Comparison of ENCODE assay signal across 8 mouse cellular contexts in genomic region chr5:122422071-122422964, GRCm38 (mm10). TPM values are rescaled to one million over a fixed set of nuclear protein-coding genes. Genes with fewer than 3 reads are reported as not detected.
DNase-seq lines count a peak whose midpoint lies in the region; ATAC-seq lines count a peak whose summit lies in the region.

No protein-coding gene starts in this region.

- peak overlapping the region; percentile 98 for H3K4me3 ChIP-seq in hindbrain, embryonic 12.5 days

- DNase-seq in Muller cell, postnatal 12 days (ENCODE audit: inconsistent ontology term): peak; percentile 93
- peak; percentile 84 for DNase-seq in cerebellum, adult 9-11 months
- peak; percentile 71 to 85 for DNase-seq in frontal cortex, postnatal 10 days (ENCODE audit: low spot score in 2 of 2)
- DNase-seq in layer of hippocampus, postnatal 14 days (ENCODE audit: low spot score in 2 of 2): peak; percentile 92 to 95
- peak; percentile 92 for DNase-seq in lung, postnatal 14 days
- DNase-seq in retina, adult 2 months (ENCODE audit: low read depth, low spot score): peak; percentile 76
- DNase-seq in thymus, postnatal 36 days: peak; percentile 86 to 93

- H3K36me3 ChIP-seq in hindbrain, embryonic 12.5 days: no peaks in the 10 kb centered on the region

- H3K27ac ChIP-seq in hindbrain, embryonic 12.5 days: peak overlapping the region; percentile 90

- H3K4me2 ChIP-seq in hindbrain, embryonic 12.5 days (replicated peaks): peak overlapping the region; percentile 97

- peak overlapping the region; percentile 95 for H3K9ac ChIP-seq in hindbrain, embryonic 12.5 days

- H3K9me3 ChIP-seq in hindbrain, embryonic 12.5 days (replicated peaks): no peaks in the 10 kb centered on the region

- under 1% methylated on average over 69 of the region's 73 CpGs for WGBS in hindbrain, embryonic 12.5 days

- H3K4me1 ChIP-seq in hindbrain, embryonic 12.5 days: peaks cover 18% of the 10 kb centered on the region

- peak; percentile 90 for ATAC-seq in hindbrain, embryonic 12.5 days (ENCODE audit: low FRiP score)

- no peaks in the 10 kb centered on the region for H3K27me3 ChIP-seq in hindbrain, embryonic 12.5 days

RNA-seq across cellular contexts. Expression of gene Anapc7, which starts 0.8 kb away (rescaled TPM):
- 48.2 and 51.4 TPM in 2 replicates for polyA plus RNA-seq in hindbrain, embryonic 12.5 days (2016; fragmentation: Nextera tagmentation; extraction: Ambion mirVana)
- total RNA-seq in layer of hippocampus, postnatal 14 days (2021): 10 to 100 TPM; 32.7 to 33.2 TPM

RNA-seq across cellular contexts. Expression of gene Arpc3, which starts 30.6 kb away (rescaled TPM):
- 115 and 134 TPM in 2 replicates for polyA plus RNA-seq in hindbrain, embryonic 12.5 days (2016; fragmentation: Nextera tagmentation; extraction: Ambion mirVana)
- total RNA-seq in layer of hippocampus, postnatal 14 days (2021): 100 to 1,000 TPM; 300 to 318 TPM

RNA-seq across cellular contexts. Expression of gene Fam216a, which starts 50.2 kb away (rescaled TPM):
- 107 and 114 TPM in 2 replicates for polyA plus RNA-seq in hindbrain, embryonic 12.5 days (2016; fragmentation: Nextera tagmentation; extraction: Ambion mirVana)
- total RNA-seq in layer of hippocampus, postnatal 14 days (2021): 10 to 100 TPM; 75.9 to 80.7 TPM

RNA-seq across cellular contexts. Expression of gene Gpn3, which starts 50.6 kb away (rescaled TPM):
- 52.0 and 52.2 TPM in 2 replicates for polyA plus RNA-seq in hindbrain, embryonic 12.5 days (2016; fragmentation: Nextera tagmentation; extraction: Ambion mirVana)
- 10 to 100 TPM; 26.8 to 27.2 TPM for total RNA-seq in layer of hippocampus, postnatal 14 days (2021)

Comparison
In these comparisons a context has a peak if more than half of its experiments do, and no peak if none do; other contexts are left out.
1. Peak in every context shown above with its lines: DNase-seq, ATAC-seq, H3K4me3 ChIP-seq and H3K27ac ChIP-seq.